Mouse (Mus musculus): ENCODE data around the gene Ift52. TPM values are rescaled to one million over a fixed set of nuclear protein-coding genes. Genes with fewer than 3 reads are reported as not detected.
A peak's percentile ranks its signal among the peaks of the same experiment; 100 is the strongest.

Gene Ift52
- 34.0 and 50.2 TPM in 2 replicates for polyA plus RNA-seq (2014; fragmentation: Nextera tagmentation; extraction: Ambion mirVana)

DNA sequence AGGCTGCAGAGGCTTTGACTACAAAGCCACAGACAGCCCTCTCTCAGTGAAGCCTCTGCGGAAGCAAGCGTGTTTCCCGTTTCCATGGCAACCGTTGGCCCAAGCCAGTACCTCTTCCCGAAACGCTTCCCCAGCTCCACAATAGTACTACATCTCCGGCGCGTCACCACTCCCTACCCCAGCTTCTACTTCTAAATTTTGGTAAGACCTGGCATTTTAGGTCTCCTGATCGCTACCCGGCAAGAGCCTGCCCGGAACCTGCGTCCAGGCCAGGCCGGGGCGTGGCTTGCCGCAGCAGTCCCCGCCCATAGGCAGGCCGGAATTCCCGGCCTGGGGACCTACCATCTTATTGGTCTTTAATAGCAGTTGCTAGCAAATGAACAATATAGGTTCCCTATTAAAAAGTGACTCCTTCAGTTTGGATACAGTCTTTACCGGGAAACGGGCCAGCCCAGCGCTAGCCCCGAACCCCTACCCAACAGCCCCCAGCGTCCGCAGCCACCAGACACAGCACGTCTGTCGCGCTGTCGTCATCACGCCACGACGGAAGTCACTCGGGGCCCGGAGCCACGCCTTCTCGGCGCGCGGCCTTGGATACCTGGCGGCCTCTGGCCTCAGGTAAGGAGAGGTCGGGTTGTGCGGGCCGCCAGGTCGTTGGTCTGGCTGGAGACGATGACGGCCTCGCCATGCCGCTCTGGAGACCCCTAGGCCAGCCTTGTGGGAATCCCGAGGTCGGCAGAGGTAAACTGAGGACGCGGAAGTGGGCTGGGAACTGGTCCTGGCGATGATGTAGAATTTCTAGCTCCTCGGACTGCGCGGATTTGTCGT, at the start of gene Ift52:
TSS of gene Ift52 (plus strand) at position 439 of the 828 bp plus-strand sequence.
- Histone ChIP-seq H3K27ac (replicated peaks; ENCODE audit: low read depth, low read length) (peak within 1 kb of the TSS; percentile 79), H3K27me3 (ENCODE audit: control insufficient read depth, insufficient read depth, low read length) (no peaks in the 10 kb centered on the region)
- under 1% methylated on average over 57 of the region's 57 CpGs for WGBS

DNA sequence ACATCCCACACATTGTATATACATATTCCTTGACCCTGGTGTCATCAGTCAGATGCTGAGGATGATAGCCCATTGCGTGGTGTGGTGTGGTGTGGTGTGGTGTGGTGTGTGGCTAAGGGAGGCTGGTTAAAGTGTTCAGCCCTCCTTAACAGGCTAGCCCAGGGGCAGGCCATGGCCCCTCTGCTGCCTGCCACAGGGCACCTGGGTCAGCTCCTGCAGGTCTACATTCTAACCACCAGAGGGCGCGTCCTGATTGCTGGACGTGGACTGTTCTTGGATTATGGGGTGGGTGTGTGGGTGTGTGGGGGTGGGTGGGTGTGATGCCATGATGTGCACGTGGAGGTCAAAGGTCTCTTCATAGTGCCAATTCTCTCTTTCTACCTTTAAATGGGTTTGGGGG, 48.8 kb upstream of the Ift52 start:
- Histone ChIP-seq H3K27me3 (ENCODE audit: control insufficient read depth, insufficient read depth, low read length) (no peaks in the 10 kb centered on the region), H3K4me3 (replicated peaks; ENCODE audit: low read depth, low read length) (no peak overlapping the region), H3K9ac (replicated peaks; ENCODE audit: low read length) (no peak overlapping the region), H3K4me2 (ENCODE audit: low read length) (no peak overlapping the region), H3K27ac (replicated peaks; ENCODE audit: low read depth, low read length) (no peak overlapping the region), H3K36me3 (ENCODE audit: control insufficient read depth, insufficient read depth, low read length) (no peaks in the 10 kb centered on the region), H3K4me1 (ENCODE audit: control insufficient read depth, insufficient read depth, low read length) (no peaks in the 10 kb centered on the region; the same call in 1 of the 2 replicates), H3K9me3 (ENCODE audit: control insufficient read depth, low read length) (no peaks in the 10 kb centered on the region)
- 8% methylated on average over 5 of the region's 5 CpGs for WGBS
- ATAC-seq (ENCODE audit: low FRiP score, low TSS enrichment) (no peak), DNase-seq (peak; percentile 75)

More for the DNA sequence above, at the start of gene Ift52:
- DNase-seq (peak; percentile 97), ATAC-seq (ENCODE audit: low FRiP score, low TSS enrichment) (peak; percentile 97)
- Histone ChIP-seq H3K9me3 (ENCODE audit: control insufficient read depth, low read length) (no peaks in the 10 kb centered on the region), H3K36me3 (ENCODE audit: control insufficient read depth, insufficient read depth, low read length) (no peaks in the 10 kb centered on the region), H3K4me1 (ENCODE audit: control insufficient read depth, insufficient read depth, low read length) (peaks cover 10% of the 10 kb centered on the region), H3K4me2 (ENCODE audit: low read length) (peak within 1 kb of the TSS; percentile 65), H3K9ac (replicated peaks; ENCODE audit: low read length) (peak within 1 kb of the TSS; percentile 80), H3K4me3 (replicated peaks; ENCODE audit: low read depth, low read length) (peak within 1 kb of the TSS; percentile 83)

DNA sequence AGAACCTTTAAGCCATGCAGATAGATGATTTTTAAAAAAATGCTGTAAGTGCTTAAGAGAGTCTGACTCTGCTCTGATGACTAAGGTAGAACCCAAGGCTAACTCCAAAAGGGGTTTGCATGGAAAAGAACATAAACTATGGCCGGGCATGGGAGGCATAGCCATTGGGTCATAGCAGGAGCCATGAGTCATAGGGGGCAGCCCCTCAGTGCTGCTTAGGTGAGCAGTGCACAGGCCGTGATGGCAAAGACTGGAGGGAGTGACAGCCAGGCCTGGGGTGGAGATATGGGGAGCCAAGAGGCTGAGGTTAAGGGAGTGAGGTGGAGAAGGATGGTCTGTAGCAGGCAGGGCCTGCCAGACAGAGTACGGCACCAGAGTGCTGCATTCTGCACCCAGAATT, 48.1 kb upstream of the Ift52 start:
- H3K4me3 ChIP-seq (replicated peaks; ENCODE audit: low read depth, low read length): no peak overlapping the region
- H3K9ac ChIP-seq (replicated peaks; ENCODE audit: low read length): no peak overlapping the region
- 83% methylated on average over 3 of the region's 3 CpGs for WGBS
- H3K4me1 ChIP-seq (ENCODE audit: control insufficient read depth, insufficient read depth, low read length): peaks cover 6% of the 10 kb centered on the region; the same call in 1 of the 2 replicates
- H3K36me3 ChIP-seq (ENCODE audit: control insufficient read depth, insufficient read depth, low read length): no peaks in the 10 kb centered on the region
- no peak for ATAC-seq (ENCODE audit: low FRiP score, low TSS enrichment)
- no peak overlapping the region for H3K4me2 ChIP-seq (ENCODE audit: low read length)
- H3K9me3 ChIP-seq (ENCODE audit: control insufficient read depth, low read length): no peaks in the 10 kb centered on the region
- H3K27me3 ChIP-seq (ENCODE audit: control insufficient read depth, insufficient read depth, low read length): no peaks in the 10 kb centered on the region
- no peak for DNase-seq
- H3K27ac ChIP-seq (replicated peaks; ENCODE audit: low read depth, low read length): no peak overlapping the region

DNA sequence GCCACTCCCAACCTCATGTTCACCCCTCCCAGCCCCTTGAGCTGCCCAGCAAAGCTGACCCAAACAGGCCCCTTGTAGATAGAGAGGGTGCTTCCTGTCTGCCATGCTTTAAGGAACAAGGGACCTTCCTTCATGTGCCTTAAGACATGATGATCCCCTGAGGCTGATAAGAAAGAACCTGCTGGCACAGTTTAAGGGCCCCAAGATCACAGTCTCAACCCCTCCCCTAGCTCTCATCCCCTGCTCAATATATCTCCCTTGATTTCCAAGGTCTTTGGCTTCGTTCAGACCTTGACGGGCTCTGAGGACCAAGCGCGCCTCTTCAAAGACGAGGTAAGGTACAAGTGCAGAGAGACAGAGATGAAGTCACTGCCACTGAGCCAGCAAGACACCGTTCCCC, 46.3 kb upstream of the Ift52 start:
- Histone ChIP-seq H3K4me3 (replicated peaks; ENCODE audit: low read depth, low read length) (no peak overlapping the region), H3K27me3 (ENCODE audit: control insufficient read depth, insufficient read depth, low read length) (no peaks in the 10 kb centered on the region), H3K9me3 (ENCODE audit: control insufficient read depth, low read length) (no peaks in the 10 kb centered on the region), H3K4me2 (ENCODE audit: low read length) (no peak overlapping the region), H3K36me3 (ENCODE audit: control insufficient read depth, insufficient read depth, low read length) (no peaks in the 10 kb centered on the region), H3K9ac (replicated peaks; ENCODE audit: low read length) (no peak overlapping the region), H3K4me1 (ENCODE audit: control insufficient read depth, insufficient read depth, low read length) (peaks cover 6% of the 10 kb centered on the region; the same call in 1 of the 2 replicates), H3K27ac (replicated peaks; ENCODE audit: low read depth, low read length) (no peak overlapping the region)
- no peak for DNase-seq
- ATAC-seq (ENCODE audit: low FRiP score, low TSS enrichment): no peak
- 89% methylated on average over 6 of the region's 6 CpGs for WGBS

DNA sequence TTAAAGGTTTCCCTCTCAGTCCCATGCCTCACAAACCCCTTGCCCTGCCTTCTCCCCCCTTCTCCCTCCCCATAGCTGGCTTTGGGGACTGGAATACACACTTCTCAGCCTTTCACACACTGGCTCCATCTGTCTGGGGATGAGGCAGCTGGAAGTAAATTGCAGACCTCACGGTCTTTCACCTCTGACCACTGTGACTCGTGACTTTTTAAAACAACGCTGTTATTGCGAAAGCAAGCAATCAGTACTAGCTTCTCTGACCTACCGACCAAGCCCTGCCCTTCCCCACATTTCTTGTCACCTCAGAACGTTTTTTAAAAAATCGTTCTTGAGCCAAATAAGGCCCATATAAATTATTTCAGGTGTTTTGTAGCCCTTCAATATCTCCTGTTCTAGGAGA, 44.4 kb upstream of the Ift52 start:
- Histone ChIP-seq H3K36me3 (ENCODE audit: control insufficient read depth, insufficient read depth, low read length) (no peaks in the 10 kb centered on the region), H3K27me3 (ENCODE audit: control insufficient read depth, insufficient read depth, low read length) (no peaks in the 10 kb centered on the region), H3K4me3 (replicated peaks; ENCODE audit: low read depth, low read length) (no peak overlapping the region), H3K4me2 (ENCODE audit: low read length) (no peak overlapping the region), H3K4me1 (ENCODE audit: control insufficient read depth, insufficient read depth, low read length) (peaks cover 6% of the 10 kb centered on the region; the same call in 1 of the 2 replicates), H3K27ac (replicated peaks; ENCODE audit: low read depth, low read length) (no peak overlapping the region), H3K9me3 (ENCODE audit: control insufficient read depth, low read length) (no peaks in the 10 kb centered on the region), H3K9ac (replicated peaks; ENCODE audit: low read length) (no peak overlapping the region)
- 69% methylated on average over 7 of the region's 7 CpGs for WGBS
- DNase-seq (no peak), ATAC-seq (ENCODE audit: low FRiP score, low TSS enrichment) (no peak)

DNA sequence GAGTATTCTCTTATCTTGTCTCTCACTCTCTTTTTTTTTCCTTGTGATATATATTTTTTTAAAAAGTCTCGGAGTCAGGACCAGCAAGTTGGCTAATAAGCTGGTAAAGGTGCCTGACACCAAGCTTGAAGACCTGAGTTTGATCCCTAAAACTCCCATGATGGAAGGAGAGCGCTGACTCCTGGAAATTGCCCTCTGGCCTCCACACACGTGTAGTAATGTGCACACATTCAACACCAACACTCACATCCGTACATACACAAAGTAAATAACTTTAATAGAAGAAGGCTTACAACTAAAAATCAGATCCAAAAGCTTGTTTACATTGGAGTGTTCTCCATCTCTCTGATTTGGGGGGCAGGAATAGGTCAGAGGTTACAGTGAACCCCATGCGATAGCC, 43.9 kb upstream of the Ift52 start:
- H3K9me3 ChIP-seq (ENCODE audit: control insufficient read depth, low read length): no peaks in the 10 kb centered on the region
- H3K4me3 ChIP-seq (replicated peaks; ENCODE audit: low read depth, low read length): no peak overlapping the region
- 77% methylated on average over 5 of the region's 5 CpGs for WGBS
- DNase-seq (no peak), ATAC-seq (ENCODE audit: low FRiP score, low TSS enrichment) (no peak)
- no peaks in the 10 kb centered on the region for H3K36me3 ChIP-seq (ENCODE audit: control insufficient read depth, insufficient read depth, low read length)
- H3K4me1 ChIP-seq (ENCODE audit: control insufficient read depth, insufficient read depth, low read length): peaks cover 6% of the 10 kb centered on the region; the same call in 1 of the 2 replicates
- no peak overlapping the region for H3K27ac ChIP-seq (replicated peaks; ENCODE audit: low read depth, low read length)
- H3K27me3 ChIP-seq (ENCODE audit: control insufficient read depth, insufficient read depth, low read length): no peaks in the 10 kb centered on the region
- no peak overlapping the region for H3K4me2 ChIP-seq (ENCODE audit: low read length)
- H3K9ac ChIP-seq (replicated peaks; ENCODE audit: low read length): no peak overlapping the region

DNA sequence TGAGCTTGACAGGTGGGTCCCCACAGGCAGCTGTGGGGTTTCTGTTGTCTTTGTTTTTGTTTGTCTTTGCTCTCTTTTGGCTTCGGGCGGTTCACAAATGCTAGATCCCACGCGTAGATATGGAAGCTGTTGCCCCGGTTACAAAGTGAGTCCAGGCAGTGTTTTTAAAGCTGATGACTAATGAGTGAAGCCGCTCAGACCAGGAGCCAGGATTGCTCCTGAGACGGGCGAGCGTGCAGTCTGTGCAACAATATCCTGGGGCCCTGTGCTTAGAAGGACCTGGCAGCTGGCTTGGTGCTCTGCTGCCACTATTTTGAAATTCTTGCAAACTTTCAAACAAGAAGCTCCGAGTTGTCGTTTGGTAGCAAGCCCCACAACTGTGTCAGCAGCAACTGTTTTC, 43.5 kb upstream of the Ift52 start:
- H3K27ac ChIP-seq (replicated peaks; ENCODE audit: low read depth, low read length): no peak overlapping the region; the same call in 1 of the 2 replicates
- no peaks in the 10 kb centered on the region for H3K36me3 ChIP-seq (ENCODE audit: control insufficient read depth, insufficient read depth, low read length)
- no peak for ATAC-seq (ENCODE audit: low FRiP score, low TSS enrichment)
- H3K4me2 ChIP-seq (ENCODE audit: low read length): no peak overlapping the region
- no peaks in the 10 kb centered on the region for H3K9me3 ChIP-seq (ENCODE audit: control insufficient read depth, low read length)
- WGBS: 24% methylated on average over 11 of the region's 11 CpGs
- peak; percentile 37 for DNase-seq
- H3K27me3 ChIP-seq (ENCODE audit: control insufficient read depth, insufficient read depth, low read length): no peaks in the 10 kb centered on the region
- no peak overlapping the region for H3K4me3 ChIP-seq (replicated peaks; ENCODE audit: low read depth, low read length)
- no peak overlapping the region for H3K9ac ChIP-seq (replicated peaks; ENCODE audit: low read length)
- peaks cover 6% of the 10 kb centered on the region; the same call in 1 of the 2 replicates for H3K4me1 ChIP-seq (ENCODE audit: control insufficient read depth, insufficient read depth, low read length)

DNA sequence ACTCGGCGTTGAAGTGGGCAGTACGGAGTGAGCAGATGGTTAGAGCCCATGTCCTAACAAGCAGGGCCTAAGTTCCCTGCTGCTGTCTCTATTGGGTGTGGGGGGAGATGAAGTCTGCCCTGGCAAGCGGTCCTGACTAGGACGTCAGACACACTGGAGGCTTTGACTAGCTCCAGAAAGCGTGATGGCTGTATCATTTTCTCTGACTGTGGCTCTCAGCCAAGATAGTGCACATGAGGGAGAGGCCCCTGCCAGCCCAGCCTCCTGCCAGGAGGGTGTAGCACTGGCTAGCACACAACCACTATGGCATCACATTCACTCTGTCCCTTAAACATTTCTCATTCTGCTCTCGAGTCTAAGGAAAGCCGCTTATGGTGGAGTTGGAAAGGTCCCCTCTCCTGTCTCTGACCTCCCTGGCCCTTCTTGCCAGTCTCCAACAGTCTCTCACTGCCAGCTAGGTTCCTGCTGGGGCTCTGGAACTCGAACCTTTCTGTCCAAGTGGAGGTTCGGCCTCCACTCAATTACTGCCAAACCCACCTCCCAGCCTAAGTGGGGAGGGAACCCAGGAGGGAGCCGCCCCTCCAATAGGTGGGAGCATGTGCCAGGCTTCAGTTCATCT, 41.9 kb upstream of the Ift52 start:
- Histone ChIP-seq H3K27ac (replicated peaks; ENCODE audit: low read depth, low read length) (no peak overlapping the region), H3K9me3 (ENCODE audit: control insufficient read depth, low read length) (no peaks in the 10 kb centered on the region), H3K27me3 (ENCODE audit: control insufficient read depth, insufficient read depth, low read length) (no peaks in the 10 kb centered on the region), H3K4me3 (replicated peaks; ENCODE audit: low read depth, low read length) (no peak overlapping the region), H3K36me3 (ENCODE audit: control insufficient read depth, insufficient read depth, low read length) (no peaks in the 10 kb centered on the region), H3K4me2 (ENCODE audit: low read length) (no peak overlapping the region), H3K9ac (replicated peaks; ENCODE audit: low read length) (no peak overlapping the region), H3K4me1 (ENCODE audit: control insufficient read depth, insufficient read depth, low read length) (peaks cover 6% of the 10 kb centered on the region; the same call in 1 of the 2 replicates)
- ATAC-seq (ENCODE audit: low FRiP score, low TSS enrichment) (no peak), DNase-seq (peak; percentile 40)
- WGBS: 76% methylated on average over 11 of the region's 11 CpGs
